Mouse (Mus musculus): ENCODE results near the gene Zfp683. TPM values are rescaled to one million over a fixed set of nuclear protein-coding genes. Genes with fewer than 3 reads are reported as not detected.

Gene Zfp683
- polyA plus RNA-seq, 1 experiment: not detected

DNA sequence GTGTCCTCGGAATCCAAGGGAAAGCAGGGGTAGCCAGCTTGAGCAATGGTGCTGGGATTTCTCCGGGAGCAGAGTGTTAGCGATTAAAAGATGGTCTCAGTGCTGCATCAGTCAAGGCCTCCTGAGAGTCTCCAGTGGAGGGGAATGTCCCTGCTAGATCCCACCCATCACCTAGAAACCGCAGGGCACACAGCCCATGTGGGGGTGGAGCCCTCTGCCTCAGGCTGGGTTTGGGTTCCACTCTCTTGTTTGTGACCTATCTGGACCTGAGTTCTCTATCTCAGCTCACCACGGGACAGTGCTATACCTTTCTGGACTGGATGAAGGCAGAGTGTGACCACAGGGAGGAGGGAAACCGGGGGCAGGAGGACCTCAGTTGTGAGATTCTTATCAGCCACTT is 5.3 kb downstream of the Zfp683 start:
- Histone ChIP-seq H3K36me3 (ENCODE audit: control insufficient read depth, insufficient read depth, low read length, poor library complexity, severe bottlenecking) (no peaks in the 10 kb centered on the region), H3K27ac (ENCODE audit: insufficient read depth, low read length) (peak overlapping the region; percentile 8; the same call in 1 of the 2 replicates), H3K9ac (ENCODE audit: low read depth, poor library complexity, severe bottlenecking) (0 out of 2 replicates have a peak overlapping the region, but pooled peaks have one; percentile 3), H3K4me1 (ENCODE audit: control insufficient read depth, insufficient read depth, low read length) (peaks cover 13% of the 10 kb centered on the region), H3K9me3 (replicated peaks; ENCODE audit: control insufficient read depth, insufficient read depth, low read length, poor library complexity, severe bottlenecking) (no peaks in the 10 kb centered on the region), H3K27me3 (ENCODE audit: control insufficient read depth, insufficient read depth, low read length, poor library complexity, severe bottlenecking) (no peaks in the 10 kb centered on the region), H3K4me3 (ENCODE audit: low read depth, low read length) (peak overlapping the region; percentile 53)
- TF ChIP-seq EP300 (IDR thresholded peaks at IDR 0.05; ENCODE audit: insufficient read depth, low read depth, low read length) (no peak), CTCF (IDR thresholded peaks at IDR 0.05; ENCODE audit: low read depth, low read length) (no peak), POLR2A (IDR thresholded peaks at IDR 0.05; ENCODE audit: insufficient read depth, low read length) (no peak)

- peaks cover 13% of the 10 kb centered on the region for H3K4me1 ChIP-seq (ENCODE audit: control insufficient read depth, insufficient read depth, low read length)
- H3K27me3 ChIP-seq (ENCODE audit: control insufficient read depth, insufficient read depth, low read length, poor library complexity, severe bottlenecking): no peaks in the 10 kb centered on the region
- H3K36me3 ChIP-seq (ENCODE audit: control insufficient read depth, insufficient read depth, low read length, poor library complexity, severe bottlenecking): no peaks in the 10 kb centered on the region
- TF ChIP-seq POLR2A (IDR thresholded peaks at IDR 0.05; ENCODE audit: insufficient read depth, low read length) (no peak), CTCF (IDR thresholded peaks at IDR 0.05; ENCODE audit: low read depth, low read length) (no peak), EP300 (IDR thresholded peaks at IDR 0.05; ENCODE audit: insufficient read depth, low read depth, low read length) (no peak)
- peak within 1 kb of the TSS; percentile 43 for H3K4me3 ChIP-seq (ENCODE audit: low read depth, low read length)
- H3K9ac ChIP-seq (ENCODE audit: low read depth, poor library complexity, severe bottlenecking): 0 out of 2 replicates have a peak within 1 kb of the TSS, but pooled peaks have one; percentile 4
- H3K27ac ChIP-seq (ENCODE audit: insufficient read depth, low read length): peak within 1 kb of the TSS; percentile 52
- H3K9me3 ChIP-seq (replicated peaks; ENCODE audit: control insufficient read depth, insufficient read depth, low read length, poor library complexity, severe bottlenecking): no peaks in the 10 kb centered on the region
Measured at GRCm38 (mm10) chr4:134060135-134060865, 6.7 kb downstream of the Zfp683 start, which contains the start of gene Crybg2. TSS of gene Crybg2 (plus strand) at chr4:134060815.

DNA sequence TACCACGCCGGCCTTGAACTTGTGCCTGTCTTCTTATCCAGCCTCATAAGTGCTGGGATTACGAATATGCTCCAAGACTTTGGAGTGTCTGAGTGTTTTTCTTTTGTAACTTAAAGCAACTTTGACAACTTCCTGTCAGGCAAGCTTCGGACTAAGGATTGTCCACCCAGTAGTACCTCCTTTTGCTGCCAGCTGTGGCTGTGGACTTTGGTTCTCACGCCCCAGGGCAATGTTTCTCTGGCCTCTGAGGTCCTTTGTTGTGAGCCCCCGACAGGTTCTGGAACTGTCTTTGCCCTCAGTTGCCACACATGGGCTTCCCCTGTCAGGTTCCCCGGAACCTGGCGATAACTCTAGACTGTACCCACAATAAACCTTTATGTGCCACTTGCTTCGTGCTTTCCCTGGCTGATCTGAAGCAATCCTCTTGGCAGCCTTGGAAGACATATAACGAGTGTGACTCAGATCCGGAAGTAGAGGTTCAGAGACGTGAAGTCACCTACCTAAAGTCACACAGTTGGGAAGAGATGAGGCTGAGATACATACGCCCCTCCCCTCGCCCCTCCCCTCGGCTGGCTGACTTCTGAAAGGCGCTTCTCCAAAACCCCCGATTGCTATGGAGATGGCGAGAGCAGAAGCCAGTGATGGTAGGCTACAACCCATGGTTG is 7.7 kb downstream of the Zfp683 start:
- no peaks in the 10 kb centered on the region for H3K36me3 ChIP-seq (ENCODE audit: control insufficient read depth, insufficient read depth, low read length, poor library complexity, severe bottlenecking)
- peak overlapping the region; percentile 14; the same call in 1 of the 2 replicates for H3K4me3 ChIP-seq (ENCODE audit: low read depth, low read length)
- peaks cover 13% of the 10 kb centered on the region for H3K4me1 ChIP-seq (ENCODE audit: control insufficient read depth, insufficient read depth, low read length)
- no peaks in the 10 kb centered on the region for H3K27me3 ChIP-seq (ENCODE audit: control insufficient read depth, insufficient read depth, low read length, poor library complexity, severe bottlenecking)
- H3K9ac ChIP-seq (ENCODE audit: low read depth, poor library complexity, severe bottlenecking): no peak overlapping the region
- no peaks in the 10 kb centered on the region for H3K9me3 ChIP-seq (replicated peaks; ENCODE audit: control insufficient read depth, insufficient read depth, low read length, poor library complexity, severe bottlenecking)
- no peak for TF ChIP-seq EP300 (IDR thresholded peaks at IDR 0.05; ENCODE audit: insufficient read depth, low read depth, low read length)
- no peak for TF ChIP-seq POLR2A (IDR thresholded peaks at IDR 0.05; ENCODE audit: insufficient read depth, low read length)
- TF ChIP-seq CTCF (IDR thresholded peaks at IDR 0.05; ENCODE audit: low read depth, low read length): no peak
- H3K27ac ChIP-seq (ENCODE audit: insufficient read depth, low read length): peak overlapping the region; percentile 52

DNA sequence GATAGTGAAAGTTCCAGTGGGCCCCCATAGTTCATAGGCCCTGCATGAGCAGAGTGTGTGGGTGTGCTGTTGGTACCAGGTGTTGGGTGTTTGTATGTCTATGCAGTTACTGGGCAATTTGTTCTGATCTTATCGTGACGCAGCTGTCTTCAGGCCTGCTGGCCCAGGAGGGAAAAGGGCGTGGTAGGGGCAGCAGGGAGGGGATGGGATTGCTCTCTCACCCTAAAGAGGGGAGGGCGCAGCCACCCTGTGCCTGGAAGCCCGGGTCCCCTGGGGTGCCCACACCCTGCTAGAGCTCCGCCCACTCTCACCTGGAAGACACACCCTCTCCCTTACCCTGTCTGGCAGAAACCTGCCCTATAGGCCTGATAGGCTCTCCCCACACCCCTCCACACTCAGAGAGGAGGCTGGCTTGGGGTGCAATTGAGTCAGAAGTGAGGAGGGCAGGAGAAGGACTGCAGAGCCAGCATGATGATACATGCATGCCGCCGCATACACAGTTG is 8.4 kb downstream of the Zfp683 start:
- no peaks in the 10 kb centered on the region for H3K27me3 ChIP-seq (ENCODE audit: control insufficient read depth, insufficient read depth, low read length, poor library complexity, severe bottlenecking)
- no peaks in the 10 kb centered on the region for H3K9me3 ChIP-seq (replicated peaks; ENCODE audit: control insufficient read depth, insufficient read depth, low read length, poor library complexity, severe bottlenecking)
- no peak overlapping the region for H3K9ac ChIP-seq (ENCODE audit: low read depth, poor library complexity, severe bottlenecking)
- peak overlapping the region; percentile 52 for H3K27ac ChIP-seq (ENCODE audit: insufficient read depth, low read length)
- TF ChIP-seq CTCF (IDR thresholded peaks at IDR 0.05; ENCODE audit: low read depth, low read length) (no peak), EP300 (IDR thresholded peaks at IDR 0.05; ENCODE audit: insufficient read depth, low read depth, low read length) (peak; percentile 78)
- H3K4me3 ChIP-seq (ENCODE audit: low read depth, low read length): peak overlapping the region; percentile 14
- H3K36me3 ChIP-seq (ENCODE audit: control insufficient read depth, insufficient read depth, low read length, poor library complexity, severe bottlenecking): no peaks in the 10 kb centered on the region
- H3K4me1 ChIP-seq (ENCODE audit: control insufficient read depth, insufficient read depth, low read length): peaks cover 13% of the 10 kb centered on the region

- Histone ChIP-seq H3K27me3 (ENCODE audit: control insufficient read depth, insufficient read depth, low read length, poor library complexity, severe bottlenecking) (no peaks in the 10 kb centered on the region), H3K9ac (ENCODE audit: low read depth, poor library complexity, severe bottlenecking) (no peak overlapping the region), H3K36me3 (ENCODE audit: control insufficient read depth, insufficient read depth, low read length, poor library complexity, severe bottlenecking) (no peaks in the 10 kb centered on the region), H3K27ac (ENCODE audit: insufficient read depth, low read length) (0 out of 2 replicates have a peak overlapping the region, but pooled peaks have one; percentile 11), H3K4me3 (ENCODE audit: low read depth, low read length) (no peak overlapping the region), H3K4me1 (ENCODE audit: control insufficient read depth, insufficient read depth, low read length) (peaks cover 11% of the 10 kb centered on the region), H3K9me3 (replicated peaks; ENCODE audit: control insufficient read depth, insufficient read depth, low read length, poor library complexity, severe bottlenecking) (no peaks in the 10 kb centered on the region)
- TF ChIP-seq CTCF (IDR thresholded peaks at IDR 0.05; ENCODE audit: low read depth, low read length) (no peak), POLR2A (IDR thresholded peaks at IDR 0.05; ENCODE audit: insufficient read depth, low read length) (no peak), EP300 (IDR thresholded peaks at IDR 0.05; ENCODE audit: insufficient read depth, low read depth, low read length) (no peak)
Measured at GRCm38 (mm10) chr4:134062561-134062960, 8.9 kb downstream of the Zfp683 start.
